Mouse (Mus musculus) testis, adult 2 months (tissue): ENCODE results near the gene Syngr1.

Experiments used
- CTCF ChIP-seq: fragments of 200-500 bp; IDR thresholded peaks from 2 replicates; pipeline ENCODE4 v1.5.1; 2012; ENCODE audit warnings: low read depth, mild to moderate bottlenecking, inconsistent platforms, low read length, moderate library complexity; ENCODE audit not compliant: control insufficient read depth, insufficient read depth, insufficient replicate concordance
- POLR2A ChIP-seq: fragments of 200-500 bp; IDR thresholded peaks from 2 replicates; pipeline ENCODE4 v1.6.1; 2012; ENCODE audit warnings: low read depth, mild to moderate bottlenecking, inconsistent platforms, low read length, moderate library complexity; ENCODE audit not compliant: control insufficient read depth

DNA sequence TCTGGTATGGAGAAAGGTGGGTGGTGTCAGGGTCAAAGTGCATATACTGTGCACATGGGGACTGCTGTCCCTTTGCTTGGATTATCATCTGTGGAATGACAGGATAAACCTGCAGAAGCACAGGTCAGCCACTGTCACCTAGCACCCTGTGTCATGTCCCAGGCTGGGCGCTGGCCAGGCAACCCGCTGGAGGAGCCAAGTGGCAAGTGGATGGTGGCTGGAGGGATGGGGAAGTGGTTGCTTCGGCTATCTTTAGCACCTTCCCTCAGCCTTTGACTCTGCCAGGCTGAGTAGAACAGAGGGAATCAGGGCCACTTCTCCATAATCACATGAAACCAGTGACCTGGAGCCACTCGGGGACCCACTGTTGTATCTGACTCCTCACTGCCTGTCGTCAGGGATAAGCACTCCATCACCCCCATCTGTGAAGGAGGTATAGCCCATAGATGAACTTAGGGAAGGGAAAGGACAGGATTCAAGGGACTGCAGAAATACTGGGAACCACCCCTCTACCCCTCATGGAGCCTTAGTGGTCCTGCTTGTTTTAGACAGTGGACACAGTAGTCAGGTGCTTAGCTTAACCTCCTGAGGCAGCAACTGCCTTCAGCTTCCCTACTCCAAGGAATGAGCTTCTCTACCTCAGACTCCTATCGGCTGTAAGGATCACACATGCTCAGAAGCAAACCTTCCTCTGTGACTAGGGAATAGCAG is 16.3 kb upstream of the Syngr1 start:
- no peak for TF ChIP-seq CTCF
- no peak for TF ChIP-seq POLR2A
